Mouse (Mus musculus) G1E (cell line): ENCODE results near the gene Gm29094.

Source experiments
- CTCF ChIP-seq: IDR thresholded peaks from 2 replicates; pipeline ENCODE4 v1.5.1; 2012; ENCODE audit warnings: low read depth, low read length, inconsistent platforms, mixed read lengths
- GATA1 ChIP-seq: IDR thresholded peaks from 2 replicates; pipeline ENCODE4 v1.6.1; 2012; ENCODE audit warnings: borderline replicate concordance, low read length, inconsistent platforms, mixed read lengths
- GATA2 ChIP-seq: IDR thresholded peaks from 2 replicates; pipeline ENCODE4 v1.6.1; 2012; ENCODE audit warnings: low read depth, low read length, inconsistent platforms, borderline replicate concordance
- POLR2AphosphoS5 ChIP-seq: IDR thresholded peaks from 2 replicates; pipeline ENCODE4 v1.6.1; 2012; ENCODE audit warnings: low read depth, low read length, inconsistent platforms; ENCODE audit not compliant: insufficient replicate concordance
- TAL1 ChIP-seq: conservative IDR thresholded peaks from 2 replicates; pipeline ENCODE4 v1.6.1; 2012; ENCODE audit warnings: low read depth, low read length, inconsistent platforms, mixed read lengths

GRCm38 (mm10) chr9:89228122-89228521 lies 28.9 kb downstream of the Gm29094 start:
- TF ChIP-seq CTCF (no peak), GATA1 (no peak), GATA2 (no peak), TAL1 (no peak), POLR2AphosphoS5 (no peak)
